Mouse (Mus musculus): ENCODE measurements at regions not wholly inside any gene's neighbourhood (a gene's known extent, or its start where the extent isn't known, plus 50 kb on each side); places are given as distances from the start of the nearest gene placed in this dataset.
A peak's percentile ranks its signal among the peaks of the same experiment; 100 is the strongest.

DNA sequence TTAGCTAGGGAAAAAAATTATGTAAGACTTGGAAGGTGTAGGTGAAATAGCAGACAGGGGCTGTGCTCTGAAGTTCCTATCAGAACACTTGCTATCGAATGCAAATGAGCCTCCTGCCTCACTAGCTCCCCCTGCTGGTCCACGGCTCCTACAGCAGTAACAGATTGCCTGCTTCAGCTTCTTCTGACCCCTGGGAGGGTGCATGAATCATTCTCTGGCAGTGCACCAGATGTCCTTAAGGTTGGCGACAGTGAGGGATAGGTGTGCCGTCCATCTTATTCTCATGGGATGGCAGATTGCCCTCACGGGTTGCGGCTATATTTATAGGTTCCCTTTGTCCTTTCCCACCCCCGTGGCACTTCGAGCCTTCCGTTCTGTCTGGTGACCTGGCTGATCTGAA lies 535.7 kb downstream of the Plekhb2 start:
- Histone ChIP-seq H3K9me3 (replicated peaks; ENCODE audit: control insufficient read depth, insufficient read depth, low read length, poor library complexity, severe bottlenecking) (no peaks in the 10 kb centered on the region), H3K4me3 (ENCODE audit: low read depth, low read length) (no peak overlapping the region), H3K27ac (ENCODE audit: insufficient read depth, low read length) (no peak overlapping the region), H3K9ac (ENCODE audit: low read depth, poor library complexity, severe bottlenecking) (no peak overlapping the region), H3K27me3 (ENCODE audit: control insufficient read depth, insufficient read depth, low read length, poor library complexity, severe bottlenecking) (no peaks in the 10 kb centered on the region), H3K36me3 (ENCODE audit: control insufficient read depth, insufficient read depth, low read length, poor library complexity, severe bottlenecking) (no peaks in the 10 kb centered on the region), H3K4me1 (ENCODE audit: control insufficient read depth, insufficient read depth, low read length) (no peaks in the 10 kb centered on the region)
- no peak for TF ChIP-seq EP300 (IDR thresholded peaks at IDR 0.05; ENCODE audit: insufficient read depth, low read depth, low read length)
- TF ChIP-seq POLR2A (IDR thresholded peaks at IDR 0.05; ENCODE audit: insufficient read depth, low read length) = no peak
- TF ChIP-seq CTCF (IDR thresholded peaks at IDR 0.05; ENCODE audit: low read depth, low read length) = peak; percentile 92

DNA sequence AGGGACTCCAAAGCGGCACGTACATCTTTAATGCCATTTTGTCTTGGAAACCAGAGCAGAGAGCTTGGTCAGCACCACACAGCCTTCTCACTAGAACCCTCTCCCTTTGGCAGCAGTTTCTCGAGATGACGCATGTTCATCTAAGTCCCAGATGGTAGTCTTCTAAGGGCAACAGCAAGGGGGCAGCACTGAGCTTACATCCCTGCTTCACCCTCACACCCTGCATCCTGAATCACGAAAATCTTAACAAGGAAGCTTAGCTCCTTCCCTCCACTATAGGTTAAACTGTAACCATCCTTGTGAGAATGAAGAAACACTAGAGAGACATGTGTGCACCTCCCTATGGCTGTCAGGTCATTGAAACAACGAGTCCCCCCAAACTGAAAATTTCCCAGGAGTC lies 538.4 kb downstream of the Plekhb2 start:
- Histone ChIP-seq H3K4me3 (ENCODE audit: low read depth, low read length) (no peak overlapping the region), H3K9ac (ENCODE audit: low read depth, poor library complexity, severe bottlenecking) (no peak overlapping the region), H3K36me3 (ENCODE audit: control insufficient read depth, insufficient read depth, low read length, poor library complexity, severe bottlenecking) (no peaks in the 10 kb centered on the region), H3K27ac (ENCODE audit: insufficient read depth, low read length) (no peak overlapping the region), H3K4me1 (ENCODE audit: control insufficient read depth, insufficient read depth, low read length) (no peaks in the 10 kb centered on the region), H3K9me3 (replicated peaks; ENCODE audit: control insufficient read depth, insufficient read depth, low read length, poor library complexity, severe bottlenecking) (no peaks in the 10 kb centered on the region), H3K27me3 (ENCODE audit: control insufficient read depth, insufficient read depth, low read length, poor library complexity, severe bottlenecking) (no peaks in the 10 kb centered on the region)
- TF ChIP-seq EP300 (IDR thresholded peaks at IDR 0.05; ENCODE audit: insufficient read depth, low read depth, low read length) (no peak), POLR2A (IDR thresholded peaks at IDR 0.05; ENCODE audit: insufficient read depth, low read length) (no peak), CTCF (IDR thresholded peaks at IDR 0.05; ENCODE audit: low read depth, low read length) (peak; percentile 78)

DNA sequence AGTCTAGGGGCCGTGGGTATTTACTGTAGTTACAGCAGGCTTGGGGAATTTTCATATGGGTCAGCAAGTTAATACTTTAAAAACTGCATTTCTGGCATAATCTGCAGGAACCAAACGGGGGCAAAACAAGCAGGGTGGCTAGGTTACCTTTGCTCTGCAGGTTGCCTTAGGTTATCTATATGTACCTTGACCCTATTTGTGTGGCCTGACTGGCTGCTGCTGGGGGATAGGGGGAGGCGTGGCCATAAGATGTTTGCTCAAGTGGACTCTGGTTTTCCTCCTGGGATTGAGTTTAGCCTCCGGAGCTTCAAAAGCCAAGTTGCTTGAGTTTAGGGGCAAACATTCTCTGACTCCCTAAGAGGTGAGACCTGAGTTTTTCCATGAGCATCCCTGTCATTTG lies 540.6 kb downstream of the Plekhb2 start:
- H3K27ac ChIP-seq (ENCODE audit: insufficient read depth, low read length) = no peak overlapping the region

GRCm38 (mm10) chr1:35390858-35391586 lies 541.2 kb downstream of the Plekhb2 start:
- Histone ChIP-seq H3K27ac (ENCODE audit: insufficient read depth, low read length) (no peak overlapping the region), H3K4me3 (ENCODE audit: low read depth, low read length) (no peak overlapping the region), H3K36me3 (ENCODE audit: control insufficient read depth, insufficient read depth, low read length, poor library complexity, severe bottlenecking) (no peaks in the 10 kb centered on the region), H3K4me1 (ENCODE audit: control insufficient read depth, insufficient read depth, low read length) (no peaks in the 10 kb centered on the region), H3K9me3 (replicated peaks; ENCODE audit: control insufficient read depth, insufficient read depth, low read length, poor library complexity, severe bottlenecking) (no peaks in the 10 kb centered on the region), H3K9ac (ENCODE audit: low read depth, poor library complexity, severe bottlenecking) (no peak overlapping the region), H3K27me3 (ENCODE audit: control insufficient read depth, insufficient read depth, low read length, poor library complexity, severe bottlenecking) (no peaks in the 10 kb centered on the region)
- TF ChIP-seq CTCF (IDR thresholded peaks at IDR 0.05; ENCODE audit: low read depth, low read length) = no peak

More for the DNA sequence above, 540.6 kb downstream of the Plekhb2 start:
- Histone ChIP-seq H3K4me1 (ENCODE audit: control insufficient read depth, insufficient read depth, low read length) (no peaks in the 10 kb centered on the region), H3K4me3 (ENCODE audit: low read depth, low read length) (no peak overlapping the region), H3K36me3 (ENCODE audit: control insufficient read depth, insufficient read depth, low read length, poor library complexity, severe bottlenecking) (no peaks in the 10 kb centered on the region), H3K9me3 (replicated peaks; ENCODE audit: control insufficient read depth, insufficient read depth, low read length, poor library complexity, severe bottlenecking) (no peaks in the 10 kb centered on the region), H3K27me3 (ENCODE audit: control insufficient read depth, insufficient read depth, low read length, poor library complexity, severe bottlenecking) (no peaks in the 10 kb centered on the region), H3K9ac (ENCODE audit: low read depth, poor library complexity, severe bottlenecking) (no peak overlapping the region)
- TF ChIP-seq POLR2A (IDR thresholded peaks at IDR 0.05; ENCODE audit: insufficient read depth, low read length) (no peak), EP300 (IDR thresholded peaks at IDR 0.05; ENCODE audit: insufficient read depth, low read depth, low read length) (no peak), CTCF (IDR thresholded peaks at IDR 0.05; ENCODE audit: low read depth, low read length) (no peak)

DNA sequence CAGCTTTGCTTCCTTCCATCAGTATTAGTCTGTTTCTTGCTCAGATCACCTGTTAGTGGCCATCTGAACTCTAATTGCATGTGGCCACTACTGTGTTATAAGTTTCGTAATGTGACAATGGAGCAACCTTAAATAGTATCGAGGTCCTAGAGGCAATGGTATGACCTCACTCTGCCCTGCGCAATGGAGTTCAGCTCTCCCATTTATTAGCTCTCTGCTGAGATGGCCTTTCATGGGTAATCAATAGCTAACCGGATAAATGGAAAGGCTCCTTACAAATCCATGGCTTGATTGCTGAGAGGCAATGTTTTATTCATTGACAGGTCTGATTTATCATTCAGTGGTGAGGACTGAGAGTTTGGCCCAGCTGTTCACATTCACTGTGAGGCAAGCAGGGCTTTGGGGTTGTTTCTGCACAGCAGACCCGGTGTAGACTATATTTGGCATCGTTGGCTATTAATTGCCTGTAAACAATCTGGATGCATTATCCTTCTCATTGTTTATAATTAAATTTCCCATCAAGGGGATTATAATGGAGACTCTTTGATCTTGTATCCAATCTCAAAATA lies 543.9 kb downstream of the Plekhb2 start:
- Histone ChIP-seq H3K9ac (ENCODE audit: low read depth, poor library complexity, severe bottlenecking) (no peak overlapping the region), H3K4me3 (ENCODE audit: low read depth, low read length) (no peak overlapping the region), H3K9me3 (replicated peaks; ENCODE audit: control insufficient read depth, insufficient read depth, low read length, poor library complexity, severe bottlenecking) (no peaks in the 10 kb centered on the region), H3K27ac (ENCODE audit: insufficient read depth, low read length) (no peak overlapping the region), H3K36me3 (ENCODE audit: control insufficient read depth, insufficient read depth, low read length, poor library complexity, severe bottlenecking) (no peaks in the 10 kb centered on the region), H3K27me3 (ENCODE audit: control insufficient read depth, insufficient read depth, low read length, poor library complexity, severe bottlenecking) (no peaks in the 10 kb centered on the region), H3K4me1 (ENCODE audit: control insufficient read depth, insufficient read depth, low read length) (no peaks in the 10 kb centered on the region)
- TF ChIP-seq CTCF (IDR thresholded peaks at IDR 0.05; ENCODE audit: low read depth, low read length) = no peak

GRCm38 (mm10) chr1:35400674-35401359 lies 551.0 kb downstream of the Plekhb2 start:
- Histone ChIP-seq H3K27me3 (ENCODE audit: control insufficient read depth, insufficient read depth, low read length, poor library complexity, severe bottlenecking) (no peaks in the 10 kb centered on the region; the same call in 1 of the 2 replicates), H3K9me3 (replicated peaks; ENCODE audit: control insufficient read depth, insufficient read depth, low read length, poor library complexity, severe bottlenecking) (no peaks in the 10 kb centered on the region), H3K9ac (ENCODE audit: low read depth, poor library complexity, severe bottlenecking) (no peak overlapping the region), H3K36me3 (ENCODE audit: control insufficient read depth, insufficient read depth, low read length, poor library complexity, severe bottlenecking) (no peaks in the 10 kb centered on the region), H3K4me3 (ENCODE audit: low read depth, low read length) (no peak overlapping the region), H3K4me1 (ENCODE audit: control insufficient read depth, insufficient read depth, low read length) (no peaks in the 10 kb centered on the region), H3K27ac (ENCODE audit: insufficient read depth, low read length) (no peak overlapping the region)
- TF ChIP-seq POLR2A (IDR thresholded peaks at IDR 0.05; ENCODE audit: insufficient read depth, low read length) (no peak), CTCF (IDR thresholded peaks at IDR 0.05; ENCODE audit: low read depth, low read length) (no peak)

Data from ES-Bruce4 (cell line).